Mouse (Mus musculus) gastrocnemius, postnatal 4 days (tissue): ENCODE results near the gene Zfr2. TPM values are rescaled to one million over a fixed set of nuclear protein-coding genes. Genes with fewer than 3 reads are reported as not detected.

Source experiments
- DNase-seq, 2 experiments: peaks; one replicate each; pipeline ENCODE4 v3.0.0; 2021 to 2022; ENCODE audit warnings: low spot score in 2 of 2, mixed read lengths in 2 of 2
- long read RNA-seq, 2 experiments: library from polyadenylated mRNA; stranded (forward); transcript quantifications; one replicate each; pipeline ENCODE4 v2.0.0; 2021
- total RNA-seq, 2 experiments: library from RNA; stranded (reverse); gene quantifications; 2 replicates each; pipeline ENCODE4 v1.2.3; 2021

The Zfr2 gene
- 1 to 10 TPM; 4.3 to 5.6 TPM for total RNA-seq
- long read RNA-seq, experiment 1, partial matches to known transcripts = 0 of 8 reads
- long read RNA-seq, experiment 1, other reads (novel, unspliced or antisense) = 7 of 8 reads
- long read RNA-seq, experiment 2, partial matches to known transcripts = 1 of 10 reads
- long read RNA-seq, experiment 2, other reads (novel, unspliced or antisense) = 5 of 10 reads

DNA sequence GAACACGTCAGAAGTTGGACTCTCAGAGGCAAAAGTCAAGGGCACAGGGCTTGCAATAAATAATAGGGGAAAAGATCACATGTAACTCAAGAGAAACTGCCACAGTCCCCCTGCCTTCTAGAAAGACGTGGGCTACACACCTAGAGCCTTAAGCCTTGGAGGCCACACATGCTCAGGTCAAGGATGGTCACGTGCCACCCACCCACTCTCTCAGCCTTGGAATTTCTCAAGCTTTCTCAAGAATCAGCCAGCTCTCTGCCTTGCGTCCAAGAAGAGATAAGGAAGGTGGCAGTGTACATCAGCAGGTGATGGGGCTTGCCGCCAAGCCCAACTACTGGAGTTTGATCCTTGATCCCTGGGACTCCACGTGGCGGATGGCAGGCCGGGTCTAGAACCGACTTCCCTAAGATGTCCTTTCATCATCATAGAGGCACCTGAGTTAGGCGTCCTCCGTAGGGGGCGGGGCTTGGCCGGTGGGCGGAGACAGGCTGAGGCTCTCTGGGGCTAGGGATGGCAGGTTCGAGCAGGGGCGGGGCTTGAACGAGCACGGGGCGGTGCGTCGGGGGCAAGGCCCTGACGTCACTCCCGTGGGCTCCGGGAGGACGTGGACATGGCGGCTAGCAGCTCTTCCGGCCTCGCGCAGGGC is at the start of gene Zfr2:
TSS of gene Zfr2 (plus strand) at position 576 of the 646 bp plus-strand sequence.
- DNase-seq = peak; percentile 62 to 80

GRCm38 (mm10) chr10:81183805-81184204 is 49.1 kb upstream of the Zfr2 start, which contains the start of gene 4930442H23Rik:
TSS of gene 4930442H23Rik (minus strand) at chr10:81183849.
- no peak for DNase-seq

GRCm38 (mm10) chr10:81184765-81185164 is 48.2 kb upstream of the Zfr2 start:
- no peak for DNase-seq

DNA sequence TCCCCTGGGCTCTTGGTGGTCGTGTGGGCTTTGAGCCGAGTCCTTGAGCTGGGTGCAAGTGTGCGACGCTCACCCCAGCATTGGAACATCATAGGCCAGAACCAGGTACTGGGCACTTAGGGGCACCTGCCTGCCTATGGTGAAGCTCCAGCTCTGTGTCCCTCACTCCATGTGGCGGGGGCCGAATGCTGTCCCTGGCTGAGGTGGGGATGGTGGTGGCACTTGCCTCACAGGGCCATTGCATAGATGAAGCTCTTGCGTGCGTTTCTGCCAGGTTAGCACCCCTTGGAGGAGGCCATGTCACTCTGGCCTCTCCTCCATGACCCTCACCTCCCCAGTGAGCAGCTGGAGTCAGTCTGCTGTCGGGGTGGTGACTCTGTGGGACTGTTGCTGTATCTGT is 45.8 kb upstream of the Zfr2 start:
- DNase-seq = peak in 1 of 2 experiments; percentile 16

DNA sequence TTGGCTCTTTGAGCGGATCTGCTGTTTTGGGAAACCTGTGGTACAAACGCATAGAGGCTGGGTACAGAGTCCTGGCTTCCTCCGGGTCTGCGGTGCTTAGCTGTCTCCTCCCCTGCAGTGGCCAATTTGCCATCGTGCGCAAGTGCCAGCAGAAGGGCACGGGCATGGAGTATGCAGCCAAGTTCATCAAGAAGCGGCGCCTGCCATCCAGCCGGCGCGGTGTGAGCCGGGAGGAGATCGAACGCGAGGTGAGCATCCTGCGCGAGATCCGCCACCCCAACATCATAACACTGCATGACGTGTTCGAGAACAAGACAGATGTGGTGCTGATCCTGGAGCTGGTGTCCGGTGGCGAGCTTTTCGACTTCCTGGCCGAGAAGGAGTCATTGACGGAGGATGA is 43.1 kb upstream of the Zfr2 start:
- DNase-seq = peak in 1 of 2 experiments; percentile 20

GRCm38 (mm10) chr10:81190236-81190911 is 42.6 kb upstream of the Zfr2 start:
- DNase-seq = peak in 1 of 2 experiments; percentile 18

- no peak for DNase-seq
Measured at GRCm38 (mm10) chr10:81190912-81191321, 42.0 kb upstream of the Zfr2 start.

GRCm38 (mm10) chr10:81191342-81191982 is 41.5 kb upstream of the Zfr2 start:
- DNase-seq = no peak

DNA sequence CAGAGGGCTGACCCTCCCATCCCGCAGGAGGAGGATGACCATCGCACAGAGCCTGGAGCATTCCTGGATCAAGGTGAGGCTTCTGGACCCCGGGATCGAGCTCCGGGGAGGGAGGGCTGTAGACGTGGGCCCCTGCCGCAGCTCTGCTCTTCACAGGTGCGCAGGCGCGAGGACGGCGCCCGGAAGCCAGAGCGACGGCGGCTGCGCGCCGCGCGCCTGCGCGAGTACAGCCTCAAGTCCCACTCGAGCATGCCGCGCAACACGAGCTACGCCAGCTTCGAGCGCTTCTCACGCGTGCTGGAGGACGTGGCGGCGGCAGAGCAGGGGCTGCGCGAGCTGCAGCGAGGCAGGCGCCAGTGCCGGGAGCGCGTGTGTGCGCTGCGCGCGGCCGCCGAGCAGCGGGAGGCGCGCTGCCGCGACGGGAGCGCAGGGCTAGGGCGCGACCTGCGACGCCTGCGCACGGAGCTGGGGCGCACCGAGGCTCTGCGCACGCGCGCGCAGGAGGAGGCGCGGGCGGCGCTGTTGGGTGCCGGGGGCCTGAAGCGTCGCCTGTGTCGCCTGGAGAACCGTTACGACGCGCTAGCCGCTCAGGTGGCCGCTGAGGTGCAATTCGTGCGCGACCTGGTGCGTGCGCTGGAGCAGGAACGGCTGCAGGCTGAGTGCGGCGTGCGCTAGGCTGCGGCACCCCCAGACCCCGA is 40.5 kb upstream of the Zfr2 start:
- DNase-seq = peak; percentile 65 to 80

DNA sequence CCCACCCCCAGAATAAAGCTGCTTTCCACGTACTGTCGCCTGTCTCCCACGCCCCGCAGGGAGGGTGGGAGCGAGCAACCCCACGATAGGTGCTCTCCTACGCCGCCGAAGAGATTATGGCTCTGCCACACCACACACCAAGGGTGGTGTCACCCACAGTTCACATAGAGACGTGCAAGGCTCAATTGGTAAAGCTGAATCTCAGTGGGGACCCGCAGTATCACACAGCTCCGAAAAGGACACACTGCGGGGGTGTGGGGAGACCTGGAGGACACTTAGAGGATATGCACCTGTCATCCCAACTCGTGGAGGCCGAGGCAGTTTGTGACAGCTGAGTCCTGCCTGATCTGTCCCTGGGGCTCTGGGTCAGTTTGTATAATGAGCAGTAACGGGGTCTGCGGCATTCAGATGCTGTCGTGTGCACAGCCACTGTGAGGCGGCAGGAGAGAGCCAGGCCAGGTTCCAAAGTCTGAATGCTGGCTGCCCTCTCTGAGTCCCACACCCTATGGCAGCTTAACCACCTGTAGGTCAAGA is 39.9 kb upstream of the Zfr2 start:
- DNase-seq = peak in 1 of 2 experiments; percentile 36

GRCm38 (mm10) chr10:81193991-81194774 is 38.8 kb upstream of the Zfr2 start:
- DNase-seq = peak in 1 of 2 experiments; percentile 61

DNA sequence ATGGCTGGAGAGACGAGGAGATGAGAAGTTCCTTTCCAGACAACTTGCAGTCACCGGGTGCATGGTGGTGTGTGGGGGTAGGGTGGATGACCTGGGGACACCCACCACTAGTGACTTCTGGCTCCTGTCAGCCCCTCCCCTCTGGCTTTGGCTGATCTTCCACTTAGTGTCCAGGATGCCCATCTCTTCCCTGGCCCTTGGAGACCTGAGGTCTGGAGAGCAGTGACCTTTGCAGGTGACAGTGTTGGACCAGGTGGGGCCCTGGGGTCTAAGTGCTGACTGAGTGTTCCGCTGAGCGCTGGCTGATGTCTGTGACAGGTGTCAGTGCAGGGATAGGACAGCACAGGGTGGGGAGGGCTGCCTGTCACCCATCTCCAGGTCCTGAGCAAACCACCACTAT is 37.7 kb upstream of the Zfr2 start:
- no peak for DNase-seq

GRCm38 (mm10) chr10:81196470-81197065 is 36.4 kb upstream of the Zfr2 start:
- DNase-seq = no peak

- DNase-seq = no peak
Measured at GRCm38 (mm10) chr10:81197305-81197704, 35.6 kb upstream of the Zfr2 start.

- DNase-seq = no peak
Measured at GRCm38 (mm10) chr10:81198230-81198629, 34.7 kb upstream of the Zfr2 start.

DNA sequence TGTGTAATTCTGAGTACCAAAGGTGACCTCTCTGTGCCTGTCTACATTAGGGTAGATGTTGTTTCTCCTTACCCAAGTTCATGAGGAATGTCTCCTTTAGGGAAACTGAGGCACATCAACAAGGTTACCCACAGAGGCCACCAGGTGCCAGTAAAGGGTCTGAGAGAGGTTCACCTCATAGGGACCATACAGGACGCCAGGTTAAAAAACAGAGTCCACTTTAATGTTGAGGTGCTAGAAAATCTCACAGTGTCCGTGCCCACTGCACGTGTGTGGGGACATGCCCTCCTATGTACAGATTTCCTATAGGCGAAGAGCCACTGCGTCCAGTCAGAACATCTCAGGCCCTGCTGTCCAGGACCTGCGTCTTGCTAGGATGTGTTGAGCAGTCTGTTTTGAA is 34.0 kb upstream of the Zfr2 start:
- DNase-seq = no peak

DNA sequence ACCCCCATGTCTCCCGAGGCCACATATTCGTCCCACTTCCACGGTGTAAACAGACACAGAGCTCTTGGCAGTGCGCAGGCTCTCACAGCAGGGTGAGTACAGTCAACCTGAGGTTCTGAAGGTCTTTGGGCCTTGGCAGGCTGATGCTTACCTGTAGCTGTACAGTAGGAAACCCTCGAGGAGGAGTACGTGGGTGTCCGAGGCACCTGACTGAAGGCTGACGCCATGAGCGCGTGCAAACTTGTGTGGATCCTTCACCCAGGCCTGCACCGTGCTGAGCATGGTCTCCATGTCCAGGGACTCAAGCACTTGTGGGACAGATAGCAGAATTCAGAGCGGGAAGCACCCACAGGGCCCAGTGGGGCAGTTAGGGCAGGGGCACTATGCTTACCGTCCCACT is 32.8 kb upstream of the Zfr2 start:
- no peak for DNase-seq

DNA sequence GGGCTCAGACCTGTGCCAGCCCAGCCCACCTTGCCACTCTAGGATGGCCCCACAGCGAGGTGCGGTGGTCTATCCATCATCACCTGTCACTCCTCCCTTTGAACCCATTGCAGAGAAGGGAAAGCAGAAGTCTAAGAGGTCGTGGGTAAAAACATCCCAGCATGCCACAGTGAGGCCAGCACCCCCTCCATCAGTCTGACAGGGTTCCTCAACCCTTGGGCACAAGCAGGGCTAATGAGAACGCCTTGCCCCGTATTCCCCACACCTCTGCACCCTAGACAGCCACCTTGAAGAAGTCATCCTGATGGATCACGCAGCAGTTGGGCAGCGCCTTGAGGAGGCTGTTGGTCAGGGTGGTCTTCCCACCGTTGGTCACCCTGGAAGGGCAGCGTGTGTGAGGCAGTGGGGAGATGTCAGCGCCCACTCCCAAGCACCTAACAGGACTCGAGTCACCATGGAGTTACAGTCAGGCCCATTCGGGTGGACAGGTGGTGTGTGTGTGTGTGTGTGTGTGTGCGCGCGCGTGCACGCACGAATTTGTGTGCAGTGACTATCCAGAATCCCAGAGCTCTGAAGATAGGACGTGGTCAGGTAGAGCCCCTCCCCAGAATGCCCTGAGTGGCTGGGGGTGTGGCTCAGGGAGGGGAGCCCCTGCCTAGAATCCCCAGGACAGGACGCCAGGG is 32.2 kb upstream of the Zfr2 start:
- DNase-seq = no peak
